Mouse (Mus musculus) ES-CJ7 (cell line): ENCODE data around the gene Sox6.
"Not testable (repeated sequence)": the region's sequence is repeated elsewhere in the genome, so short reads cannot be mapped to it uniquely, and the experiment has no call there.

Experiments
- DNase-seq: peaks from one replicate; pipeline ENCODE4 v3.0.0; 2011; ENCODE audit warnings: low read depth, low spot score

Gene Sox6

GRCm38 (mm10) chr7:115663399-115663798 lies 375.2 kb downstream of the Sox6 start:
- no peak for DNase-seq

GRCm38 (mm10) chr7:115662121-115662520 lies 376.5 kb downstream of the Sox6 start:
- no peak for DNase-seq

- DNase-seq, result no peak
Measured at GRCm38 (mm10) chr7:115646696-115647095, 391.9 kb downstream of the Sox6 start.

- no peak for DNase-seq
Measured at GRCm38 (mm10) chr7:115645971-115646447, 392.6 kb downstream of the Sox6 start.

GRCm38 (mm10) chr7:115645272-115645970 lies 393.2 kb downstream of the Sox6 start:
- no peak for DNase-seq

GRCm38 (mm10) chr7:115630691-115631090 lies 407.9 kb downstream of the Sox6 start:
- DNase-seq, result no peak

GRCm38 (mm10) chr7:115630287-115630686 lies 408.3 kb downstream of the Sox6 start:
- no peak for DNase-seq

- no peak for DNase-seq
Measured at GRCm38 (mm10) chr7:115628766-115629165, 409.8 kb downstream of the Sox6 start.

GRCm38 (mm10) chr7:115625956-115626355 lies 412.6 kb downstream of the Sox6 start:
- DNase-seq, result no peak

GRCm38 (mm10) chr7:115624907-115625552 lies 413.6 kb downstream of the Sox6 start:
- DNase-seq, result no peak

- no peak for DNase-seq
Measured at GRCm38 (mm10) chr7:115624451-115624850, 414.1 kb downstream of the Sox6 start.

GRCm38 (mm10) chr7:115615697-115616237 lies 422.8 kb downstream of the Sox6 start:
- DNase-seq, result no peak

GRCm38 (mm10) chr7:115607485-115607884 lies 431.1 kb downstream of the Sox6 start:
- DNase-seq, result no peak

GRCm38 (mm10) chr7:115606125-115606524 lies 432.5 kb downstream of the Sox6 start:
- DNase-seq, result not testable (repeated sequence)

GRCm38 (mm10) chr7:115604883-115605282 lies 433.7 kb downstream of the Sox6 start:
- no peak for DNase-seq

- DNase-seq, result no peak
Measured at GRCm38 (mm10) chr7:115597376-115597775, 441.2 kb downstream of the Sox6 start.

- DNase-seq, result no peak
Measured at GRCm38 (mm10) chr7:115580461-115580860, 458.1 kb downstream of the Sox6 start.

- no peak for DNase-seq
Measured at GRCm38 (mm10) chr7:115579826-115580225, 458.8 kb downstream of the Sox6 start.

- DNase-seq, result no peak
Measured at GRCm38 (mm10) chr7:115576387-115576786, 462.2 kb downstream of the Sox6 start.

GRCm38 (mm10) chr7:115574834-115575233 lies 463.8 kb downstream of the Sox6 start:
- no peak for DNase-seq

GRCm38 (mm10) chr7:115568821-115569240 lies 469.8 kb downstream of the Sox6 start:
- DNase-seq, result peak; percentile 4

GRCm38 (mm10) chr7:115568301-115568700 lies 470.3 kb downstream of the Sox6 start:
- DNase-seq, result no peak

- DNase-seq, result no peak
Measured at GRCm38 (mm10) chr7:115566818-115567217, 471.8 kb downstream of the Sox6 start.
